Mouse (Mus musculus) cerebellum, postnatal 14 days (tissue): Measurements from ENCODE around the gene Myh6.
"Not testable (repeated sequence)": the region's sequence is repeated elsewhere in the genome, so short reads cannot be mapped to it uniquely, and the experiment has no call there.

Experiments
- DNase-seq, 2 experiments: peaks; one replicate each; pipeline ENCODE4 v3.0.0; 2021; ENCODE audit warnings: mixed read lengths in 2 of 2

Gene Myh6

DNA sequence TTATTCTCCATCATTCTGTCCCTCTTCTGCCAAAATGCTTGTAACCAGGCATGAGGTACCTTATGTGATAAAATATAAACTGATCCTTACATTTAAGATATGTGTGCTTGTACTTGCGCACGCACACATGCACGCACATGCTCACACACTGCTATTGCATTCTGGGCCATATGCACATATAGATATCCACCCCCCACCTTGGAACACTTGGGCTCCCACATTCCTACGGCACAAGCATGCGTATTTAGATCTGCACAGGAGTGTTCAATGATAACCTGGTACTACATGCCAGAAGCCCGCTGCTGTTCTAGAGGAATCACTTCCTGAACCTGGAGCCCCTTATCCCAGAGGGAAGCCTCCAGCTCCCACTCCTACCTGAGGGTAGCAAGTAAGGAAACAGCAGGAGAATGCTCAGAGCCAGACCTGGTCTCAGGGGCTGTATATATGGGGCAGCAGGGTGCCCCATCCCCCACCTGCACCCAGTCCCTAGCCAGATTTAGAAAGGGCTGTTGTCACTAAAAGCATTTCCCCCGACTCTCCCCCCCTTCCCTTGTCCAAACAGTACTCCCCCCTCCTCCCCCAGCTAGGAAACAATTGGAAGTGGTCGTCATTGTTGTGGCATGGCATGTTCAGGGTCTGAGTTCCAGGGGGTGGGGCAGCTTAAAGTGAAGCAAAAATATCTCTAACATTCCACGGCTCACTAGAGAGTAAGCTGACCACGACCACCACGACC is 27.6 kb upstream of the Myh6 start, which contains the start of gene Myh7:
Myh7 (minus strand) TSS at position 491 of the 733 bp plus-strand sequence.
- DNase-seq, result no peak

DNA sequence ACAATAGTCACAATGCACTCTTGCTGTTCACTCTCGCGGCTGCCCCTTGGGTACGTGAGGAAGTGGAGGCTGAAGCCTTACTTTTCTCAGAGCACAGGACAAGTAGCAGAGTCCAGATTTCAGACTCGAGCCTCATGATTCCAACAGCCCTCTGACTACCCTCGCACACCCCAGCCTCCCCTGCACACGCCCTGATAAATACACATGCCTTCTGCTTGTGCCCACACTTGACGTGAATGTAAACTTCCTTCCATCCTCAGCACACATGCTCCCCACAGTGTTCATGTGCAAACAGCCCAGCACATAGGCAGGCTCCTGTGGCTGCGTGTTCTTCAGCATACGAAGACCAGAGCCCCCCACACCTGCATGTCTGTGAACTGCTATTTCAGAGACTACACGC is 26.9 kb upstream of the Myh6 start:
- no peak for DNase-seq

DNA sequence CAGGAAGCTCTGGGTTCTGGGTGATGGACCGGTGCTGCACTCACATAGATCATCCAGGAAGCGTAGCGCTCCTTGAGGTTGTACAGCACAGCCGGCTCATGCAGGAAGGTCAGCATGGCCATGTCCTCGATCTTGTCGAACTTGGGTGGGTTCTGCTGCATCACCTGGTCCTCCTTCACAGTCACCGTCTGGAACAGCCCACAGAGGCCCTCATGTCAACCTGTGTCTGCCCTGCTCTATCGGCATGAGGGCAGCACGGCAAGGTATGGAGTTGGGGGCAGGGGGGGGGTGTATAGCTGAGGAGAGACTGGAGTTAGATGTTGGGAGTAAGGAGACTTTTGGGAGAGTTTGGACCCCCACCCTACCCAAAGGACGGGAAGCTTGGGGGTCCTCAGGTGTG is 25.5 kb upstream of the Myh6 start:
- no peak for DNase-seq

DNA sequence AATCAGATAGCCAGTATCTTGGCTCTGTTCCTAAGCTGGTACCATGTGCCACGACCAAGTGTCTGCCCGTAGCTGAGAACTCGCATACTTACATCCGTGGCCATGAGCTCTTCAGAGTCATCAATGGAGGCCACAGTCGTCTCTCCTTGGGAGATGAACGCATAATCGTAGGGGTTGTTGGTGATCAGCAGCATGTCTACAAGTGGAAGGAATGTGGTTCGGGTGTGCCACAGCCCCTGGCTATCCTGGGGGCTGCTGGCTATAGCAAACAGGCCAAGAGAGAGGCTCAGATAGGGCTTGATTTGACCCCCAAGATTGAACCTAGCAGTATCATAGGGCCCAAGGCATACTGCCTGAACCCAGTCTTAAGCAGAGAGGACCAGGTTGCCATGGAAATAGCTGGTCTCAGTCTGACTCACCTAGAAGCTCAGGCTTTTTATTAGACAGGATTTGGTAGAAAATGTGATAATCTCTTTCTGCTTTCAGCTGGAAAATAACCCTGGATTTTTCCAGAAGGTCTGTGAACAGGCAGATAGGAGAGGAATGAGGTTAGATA is 23.2 kb upstream of the Myh6 start:
- no peak for DNase-seq

DNA sequence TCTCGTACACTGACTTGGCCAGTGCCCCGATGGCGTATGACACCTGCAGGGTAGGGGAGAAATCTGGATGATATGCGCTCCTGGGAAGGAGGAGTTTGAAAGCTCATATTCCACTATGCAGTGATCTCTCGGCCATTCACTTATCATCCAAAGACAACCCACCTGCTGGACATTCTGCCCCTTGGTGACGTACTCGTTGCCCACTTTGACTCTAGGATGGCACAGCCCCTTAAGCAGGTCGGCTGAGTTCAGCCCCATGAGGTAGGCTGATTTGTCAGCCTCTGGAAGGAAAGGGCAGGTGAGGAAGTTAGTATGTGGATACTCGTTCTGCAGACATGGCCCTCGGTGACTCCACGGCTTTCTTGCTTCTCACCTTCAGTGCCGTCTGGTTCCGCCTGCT is 22.2 kb upstream of the Myh6 start:
- no peak for DNase-seq

DNA sequence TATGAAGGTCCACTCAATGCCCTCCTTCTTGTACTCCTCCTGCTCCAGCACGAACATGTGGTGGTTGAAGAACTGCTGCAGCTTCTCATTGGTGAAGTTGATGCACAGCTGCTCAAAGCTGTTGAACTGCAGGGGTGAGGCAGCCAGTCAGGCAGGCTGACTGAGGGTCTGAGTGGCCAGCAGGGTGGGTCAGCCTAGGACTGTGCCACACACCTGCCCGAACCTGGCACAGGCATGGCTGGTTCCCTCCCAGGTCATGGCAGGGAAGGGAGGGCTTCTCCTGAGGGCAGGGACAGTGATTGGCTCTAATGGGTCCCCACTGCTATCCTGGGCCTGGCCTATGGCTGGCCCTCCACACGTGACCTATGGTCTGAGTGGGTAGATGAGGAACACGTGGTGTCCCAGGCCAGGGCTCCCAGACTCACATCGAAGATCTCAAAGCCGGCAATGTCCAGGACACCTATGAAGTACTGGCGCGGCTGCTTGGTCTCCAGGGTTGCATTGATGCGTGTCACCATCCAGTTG is 21.7 kb upstream of the Myh6 start:
- DNase-seq, result not testable (repeated sequence)

DNA sequence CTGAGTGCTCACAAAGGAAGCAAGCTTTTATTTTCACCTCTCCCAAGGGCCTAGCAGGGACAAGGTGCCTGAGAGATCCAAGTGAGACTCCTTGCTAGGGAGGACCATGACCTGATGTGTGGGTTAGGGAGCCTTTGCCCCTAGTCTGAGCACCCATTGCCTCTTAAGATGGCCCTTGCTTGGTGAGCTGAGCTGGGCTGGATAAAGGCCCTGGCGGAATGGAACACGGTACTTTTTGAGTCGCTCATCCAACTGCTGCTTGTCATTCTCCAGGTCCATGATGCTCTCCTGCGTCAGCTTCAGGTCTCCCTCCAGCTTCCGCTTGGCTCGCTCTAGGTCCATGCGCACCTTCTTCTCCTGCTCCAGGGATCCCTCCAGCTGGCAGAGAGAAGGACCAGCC is 15.2 kb upstream of the Myh6 start:
- no peak for DNase-seq

DNA sequence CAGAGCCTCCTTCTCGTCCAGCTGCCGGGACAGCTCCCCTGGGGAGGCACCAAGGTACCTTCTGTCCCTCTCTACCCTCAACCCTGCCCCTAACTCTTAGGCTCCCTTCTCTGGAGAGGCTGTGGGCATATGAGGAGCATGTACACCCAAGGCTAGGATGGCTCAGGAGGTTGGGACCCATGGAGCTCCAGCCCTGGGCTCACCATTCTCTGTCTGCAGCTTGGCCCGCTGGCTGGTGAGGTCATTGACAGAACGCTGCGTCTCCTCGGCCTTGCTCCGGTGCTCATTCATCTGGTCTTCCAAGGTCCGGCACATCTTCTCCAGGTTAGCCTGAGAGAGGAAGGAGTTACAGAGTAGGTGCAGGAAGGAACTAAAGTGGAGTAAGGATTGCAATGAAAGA is 11.9 kb upstream of the Myh6 start:
- no peak for DNase-seq

DNA sequence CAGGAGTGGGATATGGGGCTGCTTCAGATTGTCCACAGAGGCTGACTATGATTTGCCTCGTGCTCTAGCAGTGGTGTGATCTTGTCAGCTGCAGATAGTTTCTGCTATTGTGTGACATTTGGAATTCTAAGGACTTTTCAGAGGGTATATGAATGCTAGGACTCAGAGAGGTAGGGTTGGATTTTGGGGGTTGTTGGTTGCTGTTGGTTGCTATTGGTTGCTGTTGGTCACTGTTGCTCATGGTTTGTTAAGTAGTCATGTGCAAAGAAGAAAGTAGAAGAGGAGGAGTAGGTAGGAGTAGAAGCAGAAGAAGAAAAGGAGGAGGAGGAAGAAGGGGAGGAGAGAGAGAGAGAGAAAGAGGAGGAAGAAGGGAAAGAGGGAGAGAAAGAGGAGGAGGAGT is 9.9 kb upstream of the Myh6 start, which contains the start of gene Gm17428:
Gm17428 (plus strand) TSS at position 301 of the 400 bp plus-strand sequence.
- DNase-seq, result no peak

DNA sequence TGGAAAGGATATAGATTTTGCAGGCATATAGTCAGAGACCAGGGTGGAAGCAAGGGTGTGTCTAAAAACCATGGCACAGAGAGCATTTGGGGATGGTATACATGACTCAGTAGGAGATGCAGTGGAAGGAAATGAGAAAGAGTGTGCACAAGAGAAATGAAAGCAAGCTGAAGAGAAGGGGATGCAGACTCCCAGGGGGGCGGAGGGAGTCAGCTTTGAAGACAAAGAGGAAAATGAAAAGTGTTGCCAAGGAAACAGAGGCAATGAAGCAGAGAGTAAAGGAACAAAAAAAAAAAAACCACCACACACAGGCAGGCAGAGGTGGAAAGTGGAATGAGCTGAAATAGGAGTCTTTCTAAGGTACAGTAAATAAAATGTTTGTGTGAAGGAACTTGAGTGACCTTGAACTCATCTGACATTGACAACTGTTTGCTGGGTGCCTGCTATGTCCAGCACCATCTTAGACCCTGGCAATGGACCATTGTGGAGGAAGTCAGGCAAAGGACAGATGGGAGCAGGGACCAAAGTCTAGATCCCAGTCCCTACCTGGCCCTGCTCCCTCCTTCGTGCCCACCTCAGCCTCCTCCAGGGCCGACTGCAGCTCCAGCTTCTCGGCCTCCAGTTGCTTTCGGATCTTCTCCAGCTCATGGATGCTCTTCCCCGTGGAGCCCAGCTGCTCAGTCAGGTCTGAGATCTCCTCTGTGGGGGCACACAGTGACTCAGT is 7.5 kb upstream of the Myh6 start:
- DNase-seq, result no peak

DNA sequence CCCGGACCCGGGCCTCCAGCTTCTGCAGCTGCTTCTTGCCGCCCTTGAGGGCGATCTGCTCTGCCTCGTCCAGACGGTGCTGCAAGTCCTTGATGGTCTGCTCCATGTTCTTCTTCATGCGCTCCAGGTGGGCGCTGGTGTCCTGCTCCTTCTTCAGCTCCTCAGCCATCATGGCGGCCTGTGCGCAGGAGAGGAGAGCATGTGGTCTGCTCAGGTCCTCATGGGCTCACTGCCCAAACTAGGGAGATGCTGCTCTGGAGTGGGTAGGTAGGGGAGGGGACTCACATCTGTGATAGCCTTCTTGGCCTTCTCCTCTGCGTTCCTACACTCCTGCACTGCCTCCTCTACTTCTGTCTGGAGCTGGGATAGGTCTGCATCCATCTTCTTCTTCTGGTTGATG is 6.1 kb upstream of the Myh6 start:
- not testable (repeated sequence) for DNase-seq

DNA sequence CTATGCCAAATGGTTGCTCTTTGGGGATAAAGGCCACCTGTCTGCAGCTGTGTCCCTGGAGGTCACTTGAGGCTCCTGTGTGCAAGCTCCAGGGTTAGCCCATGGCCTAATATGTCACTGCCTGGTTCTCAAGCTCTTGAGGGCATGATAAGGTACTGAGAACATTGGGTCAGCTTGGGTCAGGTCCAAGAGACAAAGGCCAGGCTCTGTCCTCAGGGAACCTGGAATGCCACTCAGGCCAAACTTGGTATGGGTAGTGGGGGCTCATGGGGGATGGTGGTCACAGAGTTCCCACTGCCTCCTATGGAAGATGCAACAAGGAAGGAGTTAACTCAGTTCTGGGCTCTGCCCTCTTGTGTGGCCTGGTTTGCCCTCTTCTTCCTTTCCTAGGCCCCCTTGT is 1.6 kb upstream of the Myh6 start:
- DNase-seq, result no peak

DNA sequence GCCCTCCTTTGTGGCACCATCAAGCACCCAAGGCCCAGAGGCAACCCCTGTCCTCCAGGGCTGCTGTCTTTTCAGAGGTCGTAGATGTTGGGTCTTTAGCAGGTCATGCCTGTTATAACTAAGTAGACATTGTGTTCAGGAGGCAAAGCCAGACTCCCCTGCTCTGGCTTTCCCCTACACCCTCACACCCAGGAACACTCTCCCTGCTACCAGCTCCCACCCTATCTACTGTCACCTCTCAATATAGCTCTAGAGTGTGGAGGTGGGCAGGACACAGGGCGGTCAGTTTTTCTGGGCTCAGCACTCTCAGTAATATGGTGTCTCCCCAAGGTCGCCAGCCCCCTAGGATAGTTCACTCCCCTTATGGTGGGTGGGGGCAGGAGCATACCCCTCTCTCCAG is 1.1 kb upstream of the Myh6 start:
- no peak for DNase-seq

DNA sequence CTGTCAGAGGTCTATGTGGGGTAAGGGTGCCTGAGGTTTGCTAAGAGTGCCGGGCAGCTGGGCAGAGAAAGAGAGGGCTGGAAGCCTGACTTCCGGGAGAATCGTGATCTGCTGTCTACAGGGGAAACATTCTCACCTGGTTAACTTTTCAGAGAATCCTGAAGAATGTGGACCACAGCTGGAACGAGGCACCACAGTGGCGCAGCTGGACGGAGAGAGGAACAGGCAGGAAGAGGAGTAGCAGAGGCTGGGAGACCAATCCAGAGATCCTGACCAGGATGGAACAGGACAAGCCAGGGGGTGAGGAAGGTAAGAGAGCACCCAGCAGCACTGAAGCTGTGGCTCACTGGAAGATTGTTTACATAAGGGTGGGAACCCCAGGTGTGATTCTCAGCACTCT is 1.1 kb downstream of the Myh6 start:
- DNase-seq, result no peak

DNA sequence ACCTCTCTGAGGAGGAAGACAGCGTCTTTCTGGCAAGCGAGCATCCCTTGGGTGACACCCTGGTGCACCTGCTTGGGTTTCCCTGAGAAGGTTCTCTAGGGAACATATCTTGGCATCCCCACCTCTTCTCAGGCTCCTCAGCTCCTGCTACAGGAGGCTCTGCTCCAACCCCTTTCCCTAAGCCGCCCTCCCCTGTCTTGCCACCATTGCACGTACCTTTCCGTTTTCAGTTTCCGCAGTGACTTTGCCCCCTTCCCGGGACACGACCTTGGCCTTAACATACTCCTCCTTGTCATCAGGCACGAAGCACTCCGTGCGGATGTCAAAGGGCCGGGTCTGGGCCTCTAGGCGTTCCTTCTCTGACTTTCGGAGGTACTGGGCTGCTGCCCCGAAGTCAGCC is 1.7 kb downstream of the Myh6 start:
- DNase-seq, result no peak

DNA sequence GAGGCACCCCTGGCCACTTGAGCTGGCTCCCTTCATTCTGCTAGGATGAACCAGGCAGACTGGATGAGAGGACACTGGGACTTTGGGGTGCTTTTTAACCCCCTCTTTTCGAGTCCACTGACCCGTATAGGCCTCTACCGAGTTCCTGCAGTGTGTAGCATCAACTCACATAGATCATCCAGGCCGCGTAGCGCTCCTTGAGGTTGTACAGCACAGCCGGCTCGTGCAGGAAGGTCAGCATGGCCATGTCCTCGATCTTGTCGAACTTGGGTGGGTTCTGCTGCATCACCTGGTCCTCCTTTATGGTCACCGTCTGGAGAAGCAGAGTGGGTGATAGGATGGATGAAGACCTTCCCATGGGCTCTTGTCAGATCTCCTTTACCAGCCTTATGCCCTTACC is 3.0 kb downstream of the Myh6 start:
- no peak for DNase-seq

DNA sequence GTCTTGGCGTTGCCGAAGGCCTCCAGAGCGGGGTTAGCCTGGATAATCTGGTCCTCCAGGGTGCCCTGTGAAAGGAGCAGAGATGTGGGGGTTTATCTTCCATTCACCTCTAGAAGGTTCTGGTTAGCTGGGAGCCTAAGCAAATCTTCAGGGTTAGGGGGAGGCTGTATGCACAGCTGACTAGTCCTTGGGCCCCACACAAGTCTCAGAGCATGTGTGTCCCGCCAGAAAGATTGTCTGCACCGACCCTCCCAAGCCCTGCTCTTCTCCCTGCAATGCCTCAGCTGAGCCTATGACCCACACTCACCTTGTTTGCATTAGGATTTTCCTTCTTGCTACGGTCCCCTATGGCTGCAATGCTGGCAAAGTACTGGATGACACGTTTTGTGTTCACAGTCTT is 4.0 kb downstream of the Myh6 start:
- DNase-seq, result no peak

DNA sequence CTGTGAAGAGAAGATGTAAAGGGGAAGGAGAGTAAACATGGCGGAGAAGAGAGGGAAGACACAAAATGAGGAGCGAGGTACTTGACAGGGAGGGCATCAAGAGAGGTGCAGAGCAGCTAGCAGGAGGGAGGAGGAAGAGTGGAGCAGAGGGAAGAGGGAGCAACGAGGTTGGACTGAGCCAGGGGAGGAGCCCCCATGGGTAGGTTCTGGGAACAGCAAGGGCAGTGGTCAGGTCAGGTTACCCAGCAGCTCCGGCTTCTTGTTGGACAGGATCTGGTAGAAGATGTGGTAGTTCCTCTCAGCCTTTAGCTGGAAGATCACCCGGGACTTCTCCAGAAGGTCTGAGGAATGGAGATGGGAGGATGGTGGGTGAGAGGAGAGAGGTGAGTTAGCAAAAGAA is 5.2 kb downstream of the Myh6 start:
- no peak for DNase-seq

DNA sequence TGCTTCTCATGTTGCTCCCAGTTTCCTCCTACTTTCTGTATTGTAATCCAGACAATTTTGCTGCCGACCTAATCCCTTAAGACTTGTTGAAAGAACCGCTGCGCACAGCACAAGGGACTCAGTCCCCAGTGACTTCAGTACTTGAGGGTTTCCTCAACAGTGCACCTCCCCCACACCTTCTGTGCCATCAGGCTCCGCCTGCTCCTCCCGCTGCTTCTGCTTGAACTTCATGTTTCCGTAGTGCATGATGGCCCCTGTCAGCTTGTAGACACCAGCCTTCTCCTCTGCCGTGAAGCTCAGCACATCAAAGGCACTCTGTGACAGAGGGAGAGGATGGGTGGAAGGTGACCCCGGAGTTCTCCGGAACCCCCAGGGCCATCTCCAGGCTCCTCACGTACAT is 6.0 kb downstream of the Myh6 start:
- no peak for DNase-seq

DNA sequence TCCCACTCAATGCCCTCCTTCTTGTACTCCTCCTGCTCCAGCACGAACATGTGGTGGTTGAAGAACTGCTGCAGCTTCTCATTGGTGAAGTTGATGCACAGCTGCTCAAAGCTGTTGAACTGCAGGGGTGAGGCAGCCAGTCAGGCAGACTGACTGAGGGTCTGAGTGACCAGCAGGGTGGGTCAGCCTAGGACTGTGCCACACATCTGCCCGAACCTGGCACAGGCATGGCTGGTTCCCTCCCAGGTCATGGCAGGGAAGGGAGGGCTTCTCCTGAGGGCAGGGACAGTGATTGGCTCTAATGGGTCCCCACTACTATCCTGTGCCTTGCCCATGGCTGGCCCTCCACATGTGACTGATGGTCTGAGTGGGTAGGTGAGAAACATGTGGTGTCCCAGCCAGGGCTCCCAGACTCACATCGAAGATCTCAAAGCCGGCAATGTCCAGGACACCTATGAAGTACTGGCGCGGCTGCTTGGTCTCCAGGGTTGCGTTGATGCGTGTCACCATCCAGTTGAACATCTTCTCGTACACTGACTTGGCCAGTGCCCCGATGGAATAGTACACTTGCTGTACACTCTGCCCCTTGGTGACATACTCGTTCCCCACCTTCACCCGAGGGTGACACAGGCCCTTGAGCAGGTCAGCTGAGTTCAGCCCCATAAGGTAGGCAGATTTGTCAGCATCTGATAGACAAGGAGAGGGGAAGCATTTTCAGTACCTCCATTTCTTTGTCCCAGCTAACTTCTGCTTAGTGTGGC is 6.7 kb downstream of the Myh6 start:
- not testable (repeated sequence) for DNase-seq

DNA sequence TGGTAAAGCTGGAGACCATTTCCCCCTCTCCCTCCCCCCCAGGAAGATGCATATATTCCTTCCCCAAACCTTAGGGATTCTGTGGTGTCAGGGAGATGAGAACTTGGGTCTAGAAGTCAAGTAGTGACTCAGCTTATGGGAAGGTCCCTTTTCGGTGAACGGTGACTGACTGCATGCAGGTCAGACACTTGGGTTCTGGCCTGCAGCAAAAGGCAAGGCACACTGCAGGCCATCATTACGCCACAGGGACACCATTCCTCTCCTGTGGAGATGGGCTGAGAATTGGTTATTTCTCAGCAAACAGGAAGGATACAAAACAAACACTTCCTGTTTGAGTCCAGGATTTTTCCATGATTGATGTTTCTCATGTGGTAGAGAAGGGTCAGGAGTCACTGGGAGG is 7.5 kb downstream of the Myh6 start:
- no peak for DNase-seq

DNA sequence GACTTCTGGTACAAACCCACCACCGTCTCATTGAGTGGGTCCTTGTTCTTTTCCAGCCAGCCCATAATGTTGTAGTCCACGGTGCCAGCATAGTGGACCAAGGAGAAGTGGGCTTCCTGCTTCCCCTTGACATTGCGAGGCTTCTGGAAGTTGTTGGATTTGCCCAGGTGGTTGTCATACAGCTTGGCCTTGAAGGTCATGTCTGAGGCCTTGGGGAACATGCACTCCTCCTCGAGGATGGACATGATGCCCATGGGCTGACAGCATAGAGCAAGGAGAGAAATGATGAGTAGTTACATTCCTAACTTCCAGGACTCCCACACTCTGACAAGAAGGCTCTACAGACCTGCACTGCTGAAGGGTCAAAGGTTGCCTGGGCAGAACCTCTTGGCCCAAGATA is 8.2 kb downstream of the Myh6 start:
- DNase-seq, result no peak

DNA sequence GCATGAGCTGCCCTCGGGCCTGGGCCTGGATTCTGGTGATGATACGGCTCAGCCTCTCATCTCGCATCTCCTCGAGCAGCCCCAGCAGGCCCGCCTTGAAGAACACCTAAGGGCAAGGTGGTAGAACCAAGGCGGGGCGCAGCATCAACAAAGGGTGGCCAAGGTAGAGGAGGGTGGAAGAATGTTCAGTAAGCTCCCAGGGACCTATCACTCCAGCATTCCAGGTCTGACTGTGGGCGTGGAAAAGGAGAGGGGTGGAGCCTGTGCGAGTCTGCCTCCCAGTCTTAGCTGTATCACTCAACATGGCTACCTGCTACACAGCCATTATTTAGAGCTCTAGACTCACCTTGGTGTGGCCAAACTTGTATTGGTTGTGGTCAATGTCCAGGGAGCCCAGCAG is 10.2 kb downstream of the Myh6 start:
- DNase-seq, result no peak
